Mouse (Mus musculus) kidney, adult 2 months (tissue): ENCODE results near the gene Gm28919. TPM values are rescaled to one million over a fixed set of nuclear protein-coding genes. Genes with fewer than 3 reads are reported as not detected.
"Not testable (repeated sequence)": the region's sequence is repeated elsewhere in the genome, so short reads cannot be mapped to it uniquely, and the experiment has no call there.

Experiments used
- DNase-seq: peaks from one replicate; pipeline ENCODE4 v3.0.0; 2021
- H3K27ac ChIP-seq: fragments of 200-500 bp; 2 replicates; pipeline ENCODE4 v1.5.1; 2012; ENCODE audit warnings: low read depth, low read length, control low read depth, inconsistent platforms; ENCODE audit not compliant: insufficient read depth
- H3K27me3 ChIP-seq: fragments of 200-500 bp; replicated peaks from 2 replicates; pipeline ENCODE4 v1.6.1; 2012; ENCODE audit warnings: mild to moderate bottlenecking, moderate library complexity, low read length, inconsistent platforms; ENCODE audit not compliant: control insufficient read depth, insufficient read depth
- H3K36me3 ChIP-seq: fragments of 200-500 bp; 2 replicates; pipeline ENCODE4 v1.6.1; 2012; ENCODE audit warnings: mild to moderate bottlenecking, moderate library complexity, low read length, inconsistent platforms; ENCODE audit not compliant: control insufficient read depth, insufficient read depth
- H3K4me1 ChIP-seq: fragments of 200-500 bp; 2 replicates; pipeline ENCODE4 v1.6.1; 2011; ENCODE audit warnings: low read length; ENCODE audit not compliant: control insufficient read depth, insufficient read depth
- H3K4me3 ChIP-seq: fragments of 200-500 bp; 2 replicates; pipeline ENCODE4 v1.5.1; 2011; ENCODE audit warnings: mild to moderate bottlenecking, low read depth, low read length, control low read depth; ENCODE audit not compliant: insufficient read depth
- WGBS: fragments of 180-500 bp; shearing (Covaris S2); methylation state at CpG from one replicate; pipeline ENCODE4 v1.1.7; 2018; 5-methylcytosine and 5-hydroxymethylcytosine counted together
- polyA plus RNA-seq: library from polyadenylated mRNA; depleted of rRNA; stranded (reverse); fragments of >200 nt; gene quantifications from 2 replicates; pipeline ENCODE4 v1.2.3, GENCODE M21; 2012; rRNA removed

Gene Gm28919
- polyA plus RNA-seq: not detected in 2 replicates

DNA sequence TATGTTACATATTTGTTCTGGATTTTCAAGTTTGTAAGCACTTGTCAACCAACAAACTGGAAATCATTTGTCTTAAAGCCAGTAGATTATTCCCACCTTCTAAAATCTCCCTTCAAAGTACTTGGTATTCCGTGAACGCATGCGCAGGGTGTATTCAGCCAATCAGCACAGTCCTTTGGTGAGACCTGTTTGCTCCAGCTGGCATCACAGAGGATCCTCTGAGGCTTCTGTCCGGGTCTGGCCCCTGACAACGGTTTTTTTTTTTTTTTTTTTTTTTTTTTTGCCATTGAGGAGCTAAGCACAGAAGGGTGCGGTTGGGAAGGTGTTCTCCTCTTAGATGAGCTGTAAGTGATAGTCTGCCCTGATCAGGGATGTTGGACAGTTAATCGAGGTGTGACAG lies at the start of gene Gm28919:
Gene Gm28919, plus strand, starts transcription at position 301 of the 400 bp plus-strand sequence.
- H3K4me3 ChIP-seq, H3K4me1 ChIP-seq, H3K27me3 ChIP-seq, DNase-seq, H3K27ac ChIP-seq, H3K36me3 ChIP-seq: not testable (repeated sequence)
- 82% methylated on average over 6 of the region's 7 CpGs for WGBS

Other genes starting within 250 kb of the Gm28919 start
- gene Gm21719, start 99.3 kb downstream of the Gm28919 start, polyA plus RNA-seq: not detected in 2 replicates